Mouse (Mus musculus) thymus, adult 2 months (tissue): ENCODE measurements at regions not wholly inside any gene's neighbourhood (a gene's known extent, or its start where the extent isn't known, plus 50 kb on each side); places are given as distances from the start of the nearest gene placed in this dataset.

ENCODE experiments used
- CTCF ChIP-seq: fragments of 200-500 bp; IDR thresholded peaks from 2 replicates; pipeline ENCODE4 v1.5.1; 2012; ENCODE audit warnings: mild to moderate bottlenecking, control low read depth, low read length, moderate library complexity, borderline replicate concordance; ENCODE audit not compliant: control insufficient read depth, poor library complexity, insufficient read depth; ENCODE audit errors: extremely low read depth
- POLR2A ChIP-seq: fragments of 200-500 bp; IDR thresholded peaks from 2 replicates; pipeline ENCODE4 v1.6.1; 2012; ENCODE audit warnings: mild to moderate bottlenecking, low read length, control low read depth, moderate library complexity; ENCODE audit not compliant: control insufficient read depth, poor library complexity, insufficient read depth; ENCODE audit errors: extremely low read depth

DNA sequence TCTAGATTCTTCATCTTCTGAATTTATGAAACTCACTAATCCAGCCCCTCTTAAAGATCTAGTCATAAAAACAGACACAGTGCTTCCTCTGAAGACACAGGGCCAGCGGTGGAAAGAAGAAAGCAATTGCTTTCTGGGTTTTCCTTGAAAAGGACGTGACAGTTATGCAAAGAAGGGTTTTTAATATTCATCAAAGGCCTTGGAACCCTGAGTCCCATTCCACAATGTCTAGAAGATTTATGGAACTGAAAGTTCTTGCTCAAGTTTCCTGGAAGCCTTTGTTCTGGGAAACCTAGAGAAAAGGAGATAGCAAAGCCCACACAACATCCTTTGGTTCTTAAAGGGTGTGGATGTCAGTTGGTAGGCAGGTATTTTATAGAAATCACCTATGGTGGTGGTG lies 346.0 kb downstream of the Gm45692 start:
- TF ChIP-seq POLR2A (no peak), CTCF (no peak)
